Mouse (Mus musculus) adrenal gland, postnatal 14 days (tissue): ENCODE measurements at regions not wholly inside any gene's neighbourhood (a gene's known extent, or its start where the extent isn't known, plus 50 kb on each side); places are given as distances from the start of the nearest gene placed in this dataset.

ENCODE experiments used
- DNase-seq: peaks from one replicate; pipeline ENCODE4 v3.0.0; 2021; ENCODE audit warnings: mixed read lengths

DNA sequence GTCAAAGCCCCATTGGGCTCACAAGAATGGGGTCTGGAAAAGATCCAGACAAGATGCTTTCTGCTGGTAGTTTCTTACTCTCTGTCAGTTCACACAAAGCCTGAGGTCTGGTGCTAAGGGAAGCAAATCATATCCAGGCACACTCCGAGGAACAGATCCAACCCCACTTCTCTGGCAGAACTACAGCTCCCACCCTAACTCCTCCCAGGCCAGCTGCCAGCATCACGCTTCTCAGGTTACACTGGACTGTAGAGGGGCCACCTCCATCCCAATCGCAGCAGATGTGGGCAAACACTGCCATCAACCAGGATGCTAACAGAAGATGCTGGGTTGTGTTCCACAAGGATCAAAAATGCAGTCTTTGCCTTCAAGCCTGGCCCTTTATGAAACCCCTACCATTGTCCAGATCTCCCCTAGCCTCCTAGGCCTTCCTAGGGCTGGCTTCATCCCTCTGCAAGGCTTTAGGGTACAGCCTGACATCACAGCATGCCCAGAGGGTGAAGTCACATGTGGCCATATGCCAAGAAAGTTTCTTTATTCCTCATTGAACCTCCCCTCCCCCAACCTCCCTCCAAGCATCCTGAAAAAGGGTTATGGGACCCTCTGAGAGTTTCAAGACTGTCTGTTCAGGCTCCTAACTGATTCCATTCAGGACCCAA is 99.6 kb upstream of the 2610301B20Rik start:
- DNase-seq, result no peak

DNA sequence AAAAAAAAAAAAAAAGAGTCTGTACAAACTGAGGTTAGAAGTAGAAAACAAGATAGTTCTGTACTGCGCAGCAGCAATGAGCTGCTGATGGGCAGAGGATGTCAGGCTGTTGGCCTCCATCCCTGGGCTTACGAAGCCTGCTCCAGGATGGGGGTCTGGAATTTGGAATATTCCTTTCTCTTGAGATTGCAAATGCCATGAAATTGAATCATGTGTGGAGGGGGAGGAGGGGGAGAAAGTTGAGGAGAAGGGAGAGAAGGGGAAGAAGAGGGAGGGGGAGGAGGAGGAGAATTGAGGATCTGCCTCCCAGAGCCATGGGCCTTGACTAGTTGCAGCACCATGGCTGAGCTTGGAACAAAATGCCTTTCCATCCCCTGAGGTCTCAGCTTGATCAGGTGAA is 87.6 kb upstream of the 2610301B20Rik start:
- no peak for DNase-seq

DNA sequence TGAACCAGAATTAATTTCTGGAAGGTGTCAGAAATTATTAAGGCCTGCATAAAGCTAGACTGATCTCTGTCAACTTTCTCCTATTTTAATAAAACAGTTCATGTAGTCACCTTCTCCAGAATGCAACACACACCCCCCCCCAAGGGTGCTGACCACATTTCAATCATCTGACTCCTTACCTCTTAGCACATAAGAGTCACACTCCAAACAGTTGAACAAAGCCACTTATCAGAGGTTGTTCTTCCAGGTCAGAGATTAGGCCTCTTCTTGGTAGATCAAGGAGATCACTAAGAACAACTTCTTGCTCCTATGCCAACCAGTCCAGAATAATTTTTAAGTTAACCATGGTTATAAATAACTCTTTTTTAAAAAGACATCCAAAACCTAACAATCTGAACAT is 86.0 kb upstream of the 2610301B20Rik start:
- DNase-seq, result no peak

GRCm38 (mm10) chr4:10789141-10789540 is 85.2 kb upstream of the 2610301B20Rik start:
- no peak for DNase-seq

DNA sequence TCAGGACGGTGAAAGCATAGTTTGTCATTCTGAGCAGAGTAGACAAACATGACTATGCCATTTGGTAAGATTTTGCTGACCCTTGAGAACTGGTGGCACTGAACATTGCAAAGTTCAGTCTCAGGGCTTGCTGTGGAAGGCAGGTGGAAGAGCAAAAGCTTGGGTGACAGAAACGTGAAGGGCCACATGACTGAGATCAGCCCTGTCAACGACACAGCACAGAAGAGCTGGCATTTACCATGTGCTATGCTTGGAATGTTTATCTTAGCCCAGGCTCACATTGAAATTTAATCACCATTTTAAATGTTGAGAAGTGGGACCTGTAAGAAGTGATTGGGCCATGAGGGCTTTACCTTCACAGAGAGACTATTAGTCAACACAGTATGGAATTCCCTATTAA is 81.7 kb upstream of the 2610301B20Rik start:
- no peak for DNase-seq

- no peak for DNase-seq
Observed at GRCm38 (mm10) chr4:10794471-10794870, 79.8 kb upstream of the 2610301B20Rik start.

DNA sequence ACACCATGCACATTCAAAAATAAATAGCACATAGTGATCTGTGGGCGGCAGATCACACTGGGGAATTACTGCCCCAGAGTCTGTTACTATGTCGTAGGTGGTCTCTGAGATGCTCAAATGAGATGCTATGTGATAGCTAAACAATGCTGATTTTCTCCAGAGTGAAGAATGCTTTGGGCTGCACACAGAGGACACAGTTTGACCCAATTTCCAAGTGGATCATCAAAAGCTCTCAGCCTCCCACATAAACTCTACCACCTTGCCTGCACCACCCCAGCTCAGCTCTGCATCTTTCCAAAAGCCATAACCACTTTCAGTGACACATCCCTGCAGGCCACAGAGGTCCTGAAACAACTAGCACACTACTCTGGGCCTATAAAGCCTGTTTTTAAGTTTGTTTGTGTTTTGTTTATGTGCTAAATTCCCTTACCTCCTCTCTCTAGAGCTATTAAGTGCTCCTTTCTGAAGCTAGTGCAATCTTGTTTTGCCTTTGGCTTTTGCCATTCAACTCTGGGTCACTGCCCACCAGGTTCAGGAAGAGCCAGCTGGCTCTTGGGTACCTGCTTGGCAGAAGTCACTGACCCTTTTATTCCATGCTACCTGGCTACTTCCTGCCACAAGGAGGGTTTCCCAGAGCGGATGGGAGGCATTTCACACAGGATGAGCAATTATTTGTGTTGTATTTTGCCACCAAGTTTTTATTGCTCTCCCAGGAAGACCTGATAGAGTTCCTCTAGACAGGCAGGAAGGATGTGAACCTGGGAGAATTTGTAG is 73.3 kb upstream of the 2610301B20Rik start:
- no peak for DNase-seq

GRCm38 (mm10) chr4:10804735-10805134 is 69.6 kb upstream of the 2610301B20Rik start:
- DNase-seq, result no peak

GRCm38 (mm10) chr4:10807260-10807659 is 67.0 kb upstream of the 2610301B20Rik start:
- DNase-seq, result no peak

GRCm38 (mm10) chr4:10812931-10813330 is 61.4 kb upstream of the 2610301B20Rik start:
- no peak for DNase-seq
